17 mouse cellular contexts compared by ENCODE assay signal in the genomic region with DNA sequence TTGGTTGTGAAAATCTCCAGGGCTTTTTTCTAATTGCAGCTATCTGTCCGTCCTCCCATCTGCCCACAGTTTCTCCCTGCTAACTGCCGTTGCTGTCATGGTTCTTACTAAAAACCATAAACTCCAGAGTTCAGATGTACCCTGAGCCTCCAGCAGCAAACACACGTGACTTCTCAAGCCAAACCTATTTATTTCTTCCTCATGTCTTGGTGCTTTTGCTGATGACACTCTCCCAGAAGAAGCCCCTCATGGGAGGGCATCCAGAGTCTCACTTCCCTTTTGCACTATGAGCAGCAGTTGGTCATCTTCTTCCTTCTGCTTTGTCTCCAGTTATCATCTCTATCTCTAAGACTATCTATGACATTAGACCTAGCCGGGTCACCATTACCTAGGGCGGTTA. TPM values are rescaled to one million over a fixed set of nuclear protein-coding genes. Genes with fewer than 3 reads are reported as not detected.
DNase-seq lines count a peak whose midpoint lies in the region; ATAC-seq lines count a peak whose summit lies in the region.
"Had no signal": no experiment of that assay in that cellular context is flagged by ENCODE, and none has a peak within 500 bp of the region (broad histone marks: within the 10 kb centered on the region; RNA-seq: fewer than 3 reads in every experiment).

No protein-coding gene starts in this region.

- DNase-seq in layer of hippocampus, adult 9-11 months, result peak; percentile 63
- DNase-seq in layer of hippocampus, adult 9-10 months (ENCODE audit: low spot score), result no peak
- DNase-seq in B cell, adult 2 months, result peak; percentile 65 to 75
- DNase-seq in adrenal gland, adult (ENCODE audit: inconsistent age in 2 of 2, low spot score in 1 of 2), result no peak
- DNase-seq in lung, postnatal 4 days, result no peak
- no peak for DNase-seq in embryo, embryonic 9.5 days (ENCODE audit: extremely low spot score)
- DNase-seq: gastrocnemius, postnatal 25 days; heart, postnatal 4 days; kidney, adult 18-20 months; kidney, postnatal 14 days; left cerebral cortex, postnatal 4 days had no signal

- peaks cover 41% of the 10 kb centered on the region for H3K4me1 ChIP-seq in brown adipose tissue, adult 24 weeks (ENCODE audit: control insufficient read depth, insufficient read depth, insufficient read length, low read length)

- peak; percentile 71 for ATAC-seq in monocyte, adult 5-6 weeks (replicated peaks; ENCODE audit: insufficient number of reproducible peaks, low FRiP score, low TSS enrichment, poor library complexity, severe bottlenecking)
- ATAC-seq: hindbrain, postnatal 0 days; midbrain, embryonic 16.5 days had no signal

- H3K4me3 ChIP-seq in brown adipose tissue, adult 24 weeks (ENCODE audit: insufficient read depth, low read depth, low read length), result no peak overlapping the region
- H3K4me3 ChIP-seq: lung, embryonic 15.5 days; neural tube, embryonic 12.5 days had no signal

- H3K27ac ChIP-seq in brown adipose tissue, adult 24 weeks (replicated peaks; ENCODE audit: low read depth, low read length), result peak overlapping the region; percentile 74
- H3K27ac ChIP-seq: hindbrain, postnatal 0 days; lung, embryonic 15.5 days; neural tube, embryonic 12.5 days had no signal

RNA-seq across cellular contexts. Expression of gene Dgkd, which starts 3.8 kb away (rescaled TPM):
- 59.1 and 61.6 TPM in 2 replicates for polyA plus RNA-seq in brown adipose tissue, adult 24 weeks (2012; ENCODE audit: insufficient read depth, insufficient read length, missing spikeins)
- 98.9 to 146 TPM (median 146 TPM) in 3 replicates for total RNA-seq in monocyte, adult 5-6 weeks (2017)

RNA-seq across cellular contexts. Expression of gene Sag, which starts 45.8 kb away (rescaled TPM):
- 0.59 and 1.4 TPM in 2 replicates for polyA plus RNA-seq in brown adipose tissue, adult 24 weeks (2012; ENCODE audit: insufficient read depth, insufficient read length, missing spikeins)
- total RNA-seq in monocyte, adult 5-6 weeks (2017), result 2.8 to 3.6 TPM (median 3.5 TPM) in 3 replicates

Comparison
In these comparisons a context has a peak if more than half of its experiments do, and no peak if none do; other contexts are left out.
1. DNase-seq: peak in layer of hippocampus, adult 9-11 months (single experiment) and B cell, adult 2 months (2 of 2); none in layer of hippocampus, adult 9-10 months (single experiment), adrenal gland, adult (0 of 2), lung, postnatal 4 days (0 of 2) and embryo, embryonic 9.5 days (single experiment).